Mouse (Mus musculus) forebrain, embryonic 11.5 days (tissue): Measurements from ENCODE around the gene Pdhb. TPM values are rescaled to one million over a fixed set of nuclear protein-coding genes. Genes with fewer than 3 reads are reported as not detected.
"Not testable (repeated sequence)": the region's sequence is repeated elsewhere in the genome, so short reads cannot be mapped to it uniquely, and the experiment has no call there.

Experiments
- ATAC-seq: fragments of 200-750 bp; cut with Nextera tagmentation; replicated peaks from 2 replicates; pipeline ENCODE4 v1.8.0; 2017; ENCODE audit warnings: moderate TSS enrichment; ENCODE audit not compliant: low FRiP score
- DNase-seq: peaks from one replicate; pipeline ENCODE4 v3.0.0-alpha.2; 2017; ENCODE audit warnings: low spot score
- H3K27ac ChIP-seq: fragments of 300-500 bp; sonication (generic); 2 replicates; pipeline ENCODE4 v1.5.1; 2014; ENCODE audit warnings: low read depth, low read length
- H3K27me3 ChIP-seq: fragments of 300-500 bp; sonication (generic); 2 replicates; pipeline ENCODE4 v1.6.1; 2014; ENCODE audit warnings: mild to moderate bottlenecking, low read length, mixed read lengths; ENCODE audit not compliant: control insufficient read depth, insufficient read depth
- H3K36me3 ChIP-seq: fragments of 300-500 bp; sonication (generic); 2 replicates; pipeline ENCODE4 v1.6.1; 2014; ENCODE audit warnings: mild to moderate bottlenecking, low read length, moderate library complexity, mixed read lengths; ENCODE audit not compliant: control insufficient read depth, insufficient read depth
- H3K4me1 ChIP-seq: fragments of 300-500 bp; sonication (generic); replicated peaks from 2 replicates; pipeline ENCODE4 v1.6.1; 2014; ENCODE audit warnings: low read length, mixed read lengths; ENCODE audit not compliant: control insufficient read depth, insufficient read depth
- H3K4me2 ChIP-seq: fragments of 300-500 bp; sonication (generic); 2 replicates; pipeline ENCODE4 v1.6.1; 2014; ENCODE audit warnings: low read depth, mild to moderate bottlenecking, low read length, moderate library complexity, mixed read lengths; ENCODE audit not compliant: severe bottlenecking
- H3K4me3 ChIP-seq: fragments of 300-500 bp; sonication (generic); 2 replicates; pipeline ENCODE4 v1.5.1; 2014; ENCODE audit warnings: low read depth, low read length
- H3K9ac ChIP-seq: fragments of 300-500 bp; sonication (generic); 2 replicates; pipeline ENCODE4 v1.6.1; 2014; ENCODE audit warnings: low read length
- H3K9me3 ChIP-seq: fragments of 300-500 bp; sonication (generic); 2 replicates; pipeline ENCODE4 v1.6.1; 2016; ENCODE audit warnings: low read length, mixed read lengths; ENCODE audit not compliant: control insufficient read depth
- WGBS: fragments of 180-500 bp; shearing (Covaris S2); extraction: QIAGEN DNeasy Blood & Tissue Kit; methylation state at CpG from one replicate; pipeline ENCODE4 v1.1.7; 2014; 5-methylcytosine and 5-hydroxymethylcytosine counted together
- polyA plus RNA-seq: library from polyadenylated mRNA; unstranded; fragments of >200 nt; fragmentation: Nextera tagmentation; extraction: Ambion mirVana; gene quantifications from 2 replicates; pipeline ENCODE4 v1.2.1, GENCODE M21; 2014

Pdhb gene
- polyA plus RNA-seq, 1 experiment from 2014 or later = 202 TPM

GRCm38 (mm10) chr14:8180371-8181035 is 7.7 kb upstream of the Pdhb start:
- ATAC-seq (no peak), DNase-seq (no peak)
- WGBS = 79% methylated on average over 4 of the region's 4 CpGs
- H3K36me3 ChIP-seq = no peaks in the 10 kb centered on the region
- no peak overlapping the region for H3K4me3 ChIP-seq
- no peak overlapping the region for H3K9ac ChIP-seq
- no peak overlapping the region for H3K27ac ChIP-seq
- no peak overlapping the region for H3K4me2 ChIP-seq
- H3K9me3 ChIP-seq = no peaks in the 10 kb centered on the region
- no peaks in the 10 kb centered on the region for H3K27me3 ChIP-seq
- no peaks in the 10 kb centered on the region for H3K4me1 ChIP-seq

GRCm38 (mm10) chr14:8176251-8176650 is 3.4 kb upstream of the Pdhb start:
- no peak for ATAC-seq
- WGBS = 58% methylated on average over 5 of the region's 5 CpGs
- DNase-seq = peak; percentile 57

GRCm38 (mm10) chr14:8174634-8175033 is 1.8 kb upstream of the Pdhb start:
- Histone ChIP-seq H3K27ac (no peak overlapping the region), H3K4me3 (no peak overlapping the region), H3K36me3 (no peaks in the 10 kb centered on the region; the same call in 1 of the 2 replicates), H3K9ac (no peak overlapping the region), H3K4me2 (no peak overlapping the region), H3K27me3 (no peaks in the 10 kb centered on the region), H3K9me3 (no peaks in the 10 kb centered on the region), H3K4me1 (peaks cover 8% of the 10 kb centered on the region)
- ATAC-seq (no peak), DNase-seq (no peak)
- WGBS = 89% methylated on average over 5 of the region's 5 CpGs

More at GRCm38 (mm10) chr14:8176251-8176650, 3.4 kb upstream of the Pdhb start:
- H3K27ac ChIP-seq = no peak overlapping the region
- no peak overlapping the region for H3K4me3 ChIP-seq
- H3K4me2 ChIP-seq = no peak overlapping the region
- no peaks in the 10 kb centered on the region for H3K9me3 ChIP-seq
- no peaks in the 10 kb centered on the region for H3K36me3 ChIP-seq
- H3K9ac ChIP-seq = no peak overlapping the region
- H3K4me1 ChIP-seq = peaks cover 8% of the 10 kb centered on the region
- H3K27me3 ChIP-seq = no peaks in the 10 kb centered on the region

GRCm38 (mm10) chr14:8173542-8174250 is 871 bp upstream of the Pdhb start:
- 0 out of 2 replicates have a peak, but pooled peaks have one; percentile 2 for ATAC-seq
- H3K4me3 ChIP-seq = peak overlapping the region; percentile 91
- peak overlapping the region; percentile 54; the same call in 1 of the 2 replicates for H3K9ac ChIP-seq
- peak overlapping the region; percentile 73 for H3K4me2 ChIP-seq
- H3K27me3 ChIP-seq, H3K36me3 ChIP-seq, DNase-seq, H3K4me1 ChIP-seq, H3K27ac ChIP-seq, H3K9me3 ChIP-seq: not testable (repeated sequence)
- 23% methylated on average over 5 of the region's 7 CpGs for WGBS

GRCm38 (mm10) chr14:8164463-8164862 is 8.4 kb downstream of the Pdhb start:
- Histone ChIP-seq H3K36me3 (peaks cover 20% of the 10 kb centered on the region; the same call in 1 of the 2 replicates), H3K4me3 (no peak overlapping the region), H3K4me2 (no peak overlapping the region), H3K27ac (no peak overlapping the region), H3K9me3 (no peaks in the 10 kb centered on the region), H3K27me3 (no peaks in the 10 kb centered on the region), H3K4me1 (no peaks in the 10 kb centered on the region), H3K9ac (no peak overlapping the region)
- DNase-seq (no peak), ATAC-seq (no peak)
- 92% methylated on average over 7 of the region's 7 CpGs for WGBS

- 83% methylated on average over 2 of the region's 2 CpGs for WGBS
- Histone ChIP-seq H3K27ac (no peak overlapping the region), H3K36me3 (peaks cover 10% of the 10 kb centered on the region; the same call in 1 of the 2 replicates), H3K9ac (no peak overlapping the region), H3K4me3 (no peak overlapping the region), H3K9me3 (no peaks in the 10 kb centered on the region), H3K4me1 (no peaks in the 10 kb centered on the region), H3K4me2 (no peak overlapping the region), H3K27me3 (no peaks in the 10 kb centered on the region)
- ATAC-seq (no peak), DNase-seq (no peak)
Observed at GRCm38 (mm10) chr14:8161777-8162176, 11.0 kb downstream of the Pdhb start.

- Histone ChIP-seq H3K9me3 (no peaks in the 10 kb centered on the region), H3K9ac (no peak overlapping the region), H3K27ac (no peak overlapping the region), H3K4me3 (no peak overlapping the region), H3K27me3 (no peaks in the 10 kb centered on the region), H3K4me1 (no peaks in the 10 kb centered on the region), H3K36me3 (no peaks in the 10 kb centered on the region; the same call in 1 of the 2 replicates), H3K4me2 (no peak overlapping the region)
- WGBS = 80% methylated on average over 3 of the region's 3 CpGs
- DNase-seq (no peak), ATAC-seq (no peak)
Observed at GRCm38 (mm10) chr14:8159141-8159540, 13.7 kb downstream of the Pdhb start.

GRCm38 (mm10) chr14:8158721-8159120 is 14.1 kb downstream of the Pdhb start:
- H3K4me2 ChIP-seq = no peak overlapping the region
- 79% methylated on average over 3 of the region's 3 CpGs for WGBS
- DNase-seq (no peak), ATAC-seq (no peak)
- no peak overlapping the region for H3K4me3 ChIP-seq
- H3K4me1 ChIP-seq = no peaks in the 10 kb centered on the region
- no peaks in the 10 kb centered on the region for H3K27me3 ChIP-seq
- H3K27ac ChIP-seq = no peak overlapping the region
- H3K9ac ChIP-seq = no peak overlapping the region
- H3K36me3 ChIP-seq = no peaks in the 10 kb centered on the region; the same call in 1 of the 2 replicates
- H3K9me3 ChIP-seq = no peaks in the 10 kb centered on the region
